Mouse (Mus musculus) thymus, adult 2 months (tissue): Measurements from ENCODE around the gene Zfyve19.

Experiments
- CTCF ChIP-seq: fragments of 200-500 bp; IDR thresholded peaks from 2 replicates; pipeline ENCODE4 v1.5.1; 2012; ENCODE audit warnings: mild to moderate bottlenecking, control low read depth, low read length, moderate library complexity, borderline replicate concordance; ENCODE audit not compliant: control insufficient read depth, poor library complexity, insufficient read depth; ENCODE audit errors: extremely low read depth
- POLR2A ChIP-seq: fragments of 200-500 bp; IDR thresholded peaks from 2 replicates; pipeline ENCODE4 v1.6.1; 2012; ENCODE audit warnings: mild to moderate bottlenecking, low read length, control low read depth, moderate library complexity; ENCODE audit not compliant: control insufficient read depth, poor library complexity, insufficient read depth; ENCODE audit errors: extremely low read depth

- TF ChIP-seq CTCF (no peak), POLR2A (no peak)
These were observed 31.8 kb downstream of the Zfyve19 start for GRCm38 (mm10) chr2:119240075-119240818.
